Mouse (Mus musculus): Measurements from ENCODE around the gene Wfikkn2. TPM values are rescaled to one million over a fixed set of nuclear protein-coding genes. Genes with fewer than 3 reads are reported as not detected.

The Wfikkn2 gene
- polyA plus RNA-seq, 1 experiment, result 0.38 TPM

- Histone ChIP-seq H3K27ac (ENCODE audit: insufficient read depth, low read depth, low read length) (no peak overlapping the region), H3K4me3 (ENCODE audit: insufficient read depth, low read depth, low read length) (no peak overlapping the region), H3K4me1 (ENCODE audit: control insufficient read depth, insufficient read depth, low read length) (no peaks in the 10 kb centered on the region), H3K27me3 (replicated peaks; ENCODE audit: control insufficient read depth, insufficient read depth, low read length) (no peaks in the 10 kb centered on the region), H3K36me3 (ENCODE audit: control insufficient read depth, insufficient read depth, low read length) (no peaks in the 10 kb centered on the region)
- TF ChIP-seq CTCF (conservative IDR thresholded peaks at IDR 0.05; ENCODE audit: insufficient read depth, insufficient read length, low read depth, low read length) (no peak), POLR2A (IDR thresholded peaks at IDR 0.05; ENCODE audit: low read depth, low read length) (no peak)
- no peak for DNase-seq
- WGBS, result 56% methylated on average over 5 of the region's 5 CpGs
Measured at GRCm38 (mm10) chr11:94282291-94282690, 36.5 kb upstream of the Wfikkn2 start.

- TF ChIP-seq CTCF (conservative IDR thresholded peaks at IDR 0.05; ENCODE audit: insufficient read depth, insufficient read length, low read depth, low read length), result no peak
- TF ChIP-seq POLR2A (IDR thresholded peaks at IDR 0.05; ENCODE audit: low read depth, low read length), result no peak
- Histone ChIP-seq H3K27me3 (replicated peaks; ENCODE audit: control insufficient read depth, insufficient read depth, low read length) (no peaks in the 10 kb centered on the region), H3K4me3 (ENCODE audit: insufficient read depth, low read depth, low read length) (no peak within 1 kb of the TSS), H3K27ac (ENCODE audit: insufficient read depth, low read depth, low read length) (no peak within 1 kb of the TSS), H3K4me1 (ENCODE audit: control insufficient read depth, insufficient read depth, low read length) (no peaks in the 10 kb centered on the region; the same call in 1 of the 2 replicates), H3K36me3 (ENCODE audit: control insufficient read depth, insufficient read depth, low read length) (no peaks in the 10 kb centered on the region)
- WGBS, result 56% methylated on average over 11 of the region's 11 CpGs
- DNase-seq, result peak; percentile 14
Measured at GRCm38 (mm10) chr11:94281199-94282181, 35.7 kb upstream of the Wfikkn2 start, which contains the start of gene Gm21885. Gm21885 (plus strand) TSS chr11:94281873.

- WGBS, result 8% methylated on average over 20 of the region's 20 CpGs
- Histone ChIP-seq H3K27me3 (replicated peaks; ENCODE audit: control insufficient read depth, insufficient read depth, low read length) (no peaks in the 10 kb centered on the region), H3K4me3 (ENCODE audit: insufficient read depth, low read depth, low read length) (peak overlapping the region; percentile 18; the same call in 1 of the 2 replicates), H3K4me1 (ENCODE audit: control insufficient read depth, insufficient read depth, low read length) (no peaks in the 10 kb centered on the region; the same call in 1 of the 2 replicates), H3K27ac (ENCODE audit: insufficient read depth, low read depth, low read length) (no peak overlapping the region), H3K36me3 (ENCODE audit: control insufficient read depth, insufficient read depth, low read length) (no peaks in the 10 kb centered on the region)
- no peak for TF ChIP-seq POLR2A (IDR thresholded peaks at IDR 0.05; ENCODE audit: low read depth, low read length)
- peak; percentile 99 for TF ChIP-seq CTCF (conservative IDR thresholded peaks at IDR 0.05; ENCODE audit: insufficient read depth, insufficient read length, low read depth, low read length)
- peak; percentile 92 for DNase-seq
Measured at GRCm38 (mm10) chr11:94276869-94277337, 31.1 kb upstream of the Wfikkn2 start.

- Histone ChIP-seq H3K27ac (ENCODE audit: insufficient read depth, low read depth, low read length) (no peak overlapping the region), H3K4me3 (ENCODE audit: insufficient read depth, low read depth, low read length) (no peak overlapping the region), H3K4me1 (ENCODE audit: control insufficient read depth, insufficient read depth, low read length) (no peaks in the 10 kb centered on the region; the same call in 1 of the 2 replicates), H3K27me3 (replicated peaks; ENCODE audit: control insufficient read depth, insufficient read depth, low read length) (no peaks in the 10 kb centered on the region), H3K36me3 (ENCODE audit: control insufficient read depth, insufficient read depth, low read length) (no peaks in the 10 kb centered on the region)
- TF ChIP-seq CTCF (conservative IDR thresholded peaks at IDR 0.05; ENCODE audit: insufficient read depth, insufficient read length, low read depth, low read length), result no peak
- TF ChIP-seq POLR2A (IDR thresholded peaks at IDR 0.05; ENCODE audit: low read depth, low read length), result no peak
- DNase-seq, result no peak
- WGBS, result 93% methylated on average over 2 of the region's 2 CpGs
Measured at GRCm38 (mm10) chr11:94275686-94276085, 29.9 kb upstream of the Wfikkn2 start.

GRCm38 (mm10) chr11:94275226-94275625 is 29.4 kb upstream of the Wfikkn2 start:
- Histone ChIP-seq H3K4me3 (ENCODE audit: insufficient read depth, low read depth, low read length) (no peak overlapping the region), H3K27ac (ENCODE audit: insufficient read depth, low read depth, low read length) (no peak overlapping the region), H3K36me3 (ENCODE audit: control insufficient read depth, insufficient read depth, low read length) (no peaks in the 10 kb centered on the region), H3K4me1 (ENCODE audit: control insufficient read depth, insufficient read depth, low read length) (no peaks in the 10 kb centered on the region; the same call in 1 of the 2 replicates), H3K27me3 (replicated peaks; ENCODE audit: control insufficient read depth, insufficient read depth, low read length) (no peaks in the 10 kb centered on the region)
- WGBS, result 76% methylated on average over 7 of the region's 7 CpGs
- DNase-seq, result no peak
- TF ChIP-seq CTCF (conservative IDR thresholded peaks at IDR 0.05; ENCODE audit: insufficient read depth, insufficient read length, low read depth, low read length) (no peak), POLR2A (IDR thresholded peaks at IDR 0.05; ENCODE audit: low read depth, low read length) (no peak)

GRCm38 (mm10) chr11:94274206-94274867 is 28.5 kb upstream of the Wfikkn2 start:
- H3K27me3 ChIP-seq (replicated peaks; ENCODE audit: control insufficient read depth, insufficient read depth, low read length), result no peaks in the 10 kb centered on the region
- WGBS, result 86% methylated on average over 10 of the region's 10 CpGs
- no peak overlapping the region for H3K4me3 ChIP-seq (ENCODE audit: insufficient read depth, low read depth, low read length)
- no peaks in the 10 kb centered on the region for H3K36me3 ChIP-seq (ENCODE audit: control insufficient read depth, insufficient read depth, low read length)
- no peak overlapping the region for H3K27ac ChIP-seq (ENCODE audit: insufficient read depth, low read depth, low read length)
- H3K4me1 ChIP-seq (ENCODE audit: control insufficient read depth, insufficient read depth, low read length), result no peaks in the 10 kb centered on the region; the same call in 1 of the 2 replicates
- DNase-seq, result no peak
- TF ChIP-seq CTCF (conservative IDR thresholded peaks at IDR 0.05; ENCODE audit: insufficient read depth, insufficient read length, low read depth, low read length), result no peak

Measured in kidney, adult 2 months (tissue).